Mouse (Mus musculus) cerebellum, adult 2 months (tissue): ENCODE data around the gene F12.

Source experiments
- CTCF ChIP-seq: fragments of 200-500 bp; IDR thresholded peaks from 2 replicates; pipeline ENCODE4 v1.5.1; 2011; ENCODE audit warnings: low read depth, mild to moderate bottlenecking, control low read depth, low read length, moderate library complexity, borderline replicate concordance; ENCODE audit not compliant: insufficient read depth
- POLR2A ChIP-seq: fragments of 200-500 bp; IDR thresholded peaks from 2 replicates; pipeline ENCODE4 v1.6.1; 2011; ENCODE audit warnings: low read length, control low read depth, borderline replicate concordance; ENCODE audit not compliant: insufficient read depth

DNA sequence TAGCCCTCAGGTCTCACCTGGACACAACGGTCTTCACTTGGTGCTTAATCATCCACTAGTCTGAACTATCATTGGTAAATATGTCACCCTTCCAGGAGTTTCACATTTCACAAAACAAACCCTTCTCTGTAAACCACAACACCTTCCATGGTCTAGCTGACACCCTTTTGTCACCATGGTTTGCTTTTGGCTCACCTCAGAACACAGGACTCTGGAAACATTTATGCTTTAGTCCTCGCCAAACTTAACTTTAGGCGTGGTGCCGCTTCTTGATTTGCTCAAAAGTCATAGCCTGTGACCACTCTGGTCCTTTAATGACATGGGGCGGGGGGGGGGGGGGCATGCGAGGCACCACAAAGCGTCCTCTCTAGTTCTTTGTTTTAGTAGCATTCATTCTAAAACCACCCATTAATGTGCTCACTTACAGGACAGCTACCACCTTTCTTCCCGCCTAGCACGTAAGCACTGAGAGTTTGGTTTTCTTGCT is 17.2 kb upstream of the F12 start:
- no peak for TF ChIP-seq POLR2A
- TF ChIP-seq CTCF: no peak
